Mouse (Mus musculus): Measurements from ENCODE around the gene Hist2h3c2. TPM values are rescaled to one million over a fixed set of nuclear protein-coding genes. Genes with fewer than 3 reads are reported as not detected.

The Hist2h3c2 gene
- polyA plus RNA-seq, 1 experiment from 2014 or later: 8.0 TPM

- WGBS: 4% methylated on average over 6 of the region's 6 CpGs
- DNase-seq (ENCODE audit: low spot score) (no peak), ATAC-seq (replicated peaks; ENCODE audit: low FRiP score) (peak; percentile 50)
- Histone ChIP-seq H3K4me2 (peak overlapping the region; percentile 96), H3K27ac (ENCODE audit: low read depth, low read length) (peak overlapping the region; percentile 54), H3K9ac (ENCODE audit: low read depth, low read length) (peak overlapping the region; percentile 68), H3K4me1 (replicated peaks; ENCODE audit: control insufficient read depth, insufficient read depth, low read length) (peaks cover 13% of the 10 kb centered on the region), H3K27me3 (replicated peaks; ENCODE audit: control insufficient read depth, insufficient read depth, low read length) (no peaks in the 10 kb centered on the region), H3K36me3 (ENCODE audit: control insufficient read depth, insufficient read depth, low read length) (0 out of 2 replicates have a peak, but pooled peaks cover 2% of the 10 kb centered on the region), H3K9me3 (ENCODE audit: control insufficient read depth, low read length) (peaks cover 2% of the 10 kb centered on the region; the same call in 1 of the 2 replicates), H3K4me3 (ENCODE audit: low read depth, low read length) (peak overlapping the region; percentile 68)
These were observed 40.7 kb downstream of the Hist2h3c2 start for GRCm38 (mm10) chr3:96198181-96198580.

DNA sequence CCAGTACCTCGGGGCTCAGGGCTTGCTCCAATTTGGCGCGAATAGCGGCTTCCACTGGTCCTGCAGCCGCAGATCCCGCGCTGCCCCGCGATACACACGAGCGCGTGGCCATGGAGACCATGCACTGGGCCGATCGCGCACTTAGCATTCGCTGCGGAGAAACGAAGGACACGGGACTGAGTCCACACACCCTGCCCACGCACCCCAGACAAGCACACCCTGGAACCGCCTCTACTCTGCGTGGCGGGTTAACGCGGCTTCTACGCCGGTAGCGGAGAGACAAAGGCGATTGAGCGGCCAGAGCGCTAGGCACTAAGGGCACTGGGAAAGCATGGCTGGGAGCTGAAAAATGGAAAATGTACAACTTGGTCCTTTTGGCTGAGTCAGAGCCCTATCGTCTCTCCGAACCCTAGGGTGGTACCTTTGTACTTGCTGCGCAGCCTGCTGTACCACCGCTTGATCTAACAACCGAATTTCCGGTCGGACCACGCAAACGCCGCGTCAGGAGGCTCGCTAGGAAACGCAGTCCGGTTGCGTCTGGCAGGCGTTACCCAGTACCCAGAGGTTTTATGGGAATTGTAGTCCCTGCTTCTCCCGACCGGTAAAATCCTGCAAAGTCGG lies 41.7 kb downstream of the Hist2h3c2 start:
- Histone ChIP-seq H3K4me1 (replicated peaks; ENCODE audit: control insufficient read depth, insufficient read depth, low read length) (peaks cover 13% of the 10 kb centered on the region), H3K4me3 (ENCODE audit: low read depth, low read length) (peak overlapping the region; percentile 68), H3K36me3 (ENCODE audit: control insufficient read depth, insufficient read depth, low read length) (0 out of 2 replicates have a peak, but pooled peaks cover 2% of the 10 kb centered on the region), H3K9ac (ENCODE audit: low read depth, low read length) (peak overlapping the region; percentile 95), H3K27me3 (replicated peaks; ENCODE audit: control insufficient read depth, insufficient read depth, low read length) (no peaks in the 10 kb centered on the region), H3K27ac (ENCODE audit: low read depth, low read length) (peak overlapping the region; percentile 90), H3K4me2 (peak overlapping the region; percentile 96), H3K9me3 (ENCODE audit: control insufficient read depth, low read length) (peaks cover 2% of the 10 kb centered on the region; the same call in 1 of the 2 replicates)
- DNase-seq (ENCODE audit: low spot score) (peak; percentile 85), ATAC-seq (replicated peaks; ENCODE audit: low FRiP score) (peak; percentile 92)
- under 1% methylated on average over 50 of the region's 50 CpGs for WGBS

- Histone ChIP-seq H3K4me2 (peak overlapping the region; percentile 96), H3K9ac (ENCODE audit: low read depth, low read length) (peak overlapping the region; percentile 95), H3K36me3 (ENCODE audit: control insufficient read depth, insufficient read depth, low read length) (0 out of 2 replicates have a peak, but pooled peaks cover 2% of the 10 kb centered on the region), H3K4me1 (replicated peaks; ENCODE audit: control insufficient read depth, insufficient read depth, low read length) (peaks cover 13% of the 10 kb centered on the region), H3K4me3 (ENCODE audit: low read depth, low read length) (peak overlapping the region; percentile 68), H3K9me3 (ENCODE audit: control insufficient read depth, low read length) (peaks cover 2% of the 10 kb centered on the region; the same call in 1 of the 2 replicates), H3K27me3 (replicated peaks; ENCODE audit: control insufficient read depth, insufficient read depth, low read length) (no peaks in the 10 kb centered on the region), H3K27ac (ENCODE audit: low read depth, low read length) (peak overlapping the region; percentile 90)
- 15% methylated on average over 27 of the region's 27 CpGs for WGBS
- DNase-seq (ENCODE audit: low spot score) (peak; percentile 51), ATAC-seq (replicated peaks; ENCODE audit: low FRiP score) (0 out of 2 replicates have a peak, but pooled peaks have one; percentile 5)
These were observed 42.3 kb downstream of the Hist2h3c2 start for GRCm38 (mm10) chr3:96196437-96197128.

DNA sequence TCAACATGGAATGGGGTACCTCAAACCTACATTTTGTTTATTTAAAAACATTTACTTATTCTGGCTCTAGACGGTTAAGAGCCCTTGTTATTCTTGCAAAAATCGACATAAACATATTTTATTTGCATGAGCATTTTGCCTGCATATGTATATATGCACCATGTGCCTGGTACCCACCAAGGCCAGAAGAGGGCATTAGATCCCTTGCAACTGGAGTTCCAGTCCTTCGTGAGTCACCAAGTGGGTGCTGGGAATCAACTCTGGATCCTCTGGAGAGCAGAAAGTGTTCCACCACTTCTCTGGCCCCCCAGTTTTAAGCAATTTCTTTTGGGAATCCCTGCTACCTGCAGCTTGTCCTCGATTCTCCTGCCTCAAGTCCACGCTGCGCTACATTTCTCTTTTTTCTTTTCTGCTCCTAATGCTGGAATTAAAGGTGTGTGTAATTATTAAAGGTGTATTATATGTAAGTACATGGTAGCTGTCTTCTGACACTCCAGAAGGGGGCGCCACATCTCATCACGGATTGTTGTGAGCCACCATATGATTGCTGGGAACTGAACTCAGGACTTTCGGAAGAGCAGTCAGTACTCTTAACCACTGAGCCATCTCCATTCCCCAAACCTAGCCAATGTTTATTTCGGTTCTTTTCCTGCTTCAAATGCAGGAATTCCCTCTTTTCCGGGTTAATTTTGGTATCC lies 43.2 kb downstream of the Hist2h3c2 start:
- no peak overlapping the region for H3K27ac ChIP-seq (ENCODE audit: low read depth, low read length)
- no peak overlapping the region for H3K4me3 ChIP-seq (ENCODE audit: low read depth, low read length)
- no peak for DNase-seq (ENCODE audit: low spot score)
- H3K36me3 ChIP-seq (ENCODE audit: control insufficient read depth, insufficient read depth, low read length): 0 out of 2 replicates have a peak, but pooled peaks cover 2% of the 10 kb centered on the region
- H3K27me3 ChIP-seq (replicated peaks; ENCODE audit: control insufficient read depth, insufficient read depth, low read length): no peaks in the 10 kb centered on the region
- H3K4me1 ChIP-seq (replicated peaks; ENCODE audit: control insufficient read depth, insufficient read depth, low read length): peaks cover 13% of the 10 kb centered on the region
- H3K9me3 ChIP-seq (ENCODE audit: control insufficient read depth, low read length): peaks cover 2% of the 10 kb centered on the region; the same call in 1 of the 2 replicates
- no peak overlapping the region for H3K9ac ChIP-seq (ENCODE audit: low read depth, low read length)
- WGBS: 84% methylated on average over 11 of the region's 11 CpGs
- no peak for ATAC-seq (replicated peaks; ENCODE audit: low FRiP score)
- H3K4me2 ChIP-seq: peak overlapping the region; percentile 96

DNA sequence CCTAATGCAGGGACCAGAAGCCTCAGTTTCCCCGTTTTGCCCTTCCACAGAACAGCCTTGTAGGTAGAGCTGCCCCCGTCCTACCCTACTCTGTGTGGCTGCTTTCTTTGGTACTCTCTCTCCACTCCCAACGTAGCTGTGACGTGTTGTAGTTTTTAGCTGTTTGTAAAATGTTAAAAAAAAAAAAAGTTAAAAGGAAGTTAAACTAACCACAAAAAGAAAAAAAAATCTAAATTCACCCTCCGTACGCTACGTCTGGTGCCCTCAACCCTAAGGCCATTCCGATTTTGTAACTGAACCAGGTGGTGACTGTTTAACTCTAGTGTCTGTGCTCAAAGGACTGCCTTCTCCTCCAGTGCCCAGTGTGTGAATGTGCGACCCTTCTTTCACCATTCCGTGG lies 44.0 kb downstream of the Hist2h3c2 start:
- H3K27me3 ChIP-seq (replicated peaks; ENCODE audit: control insufficient read depth, insufficient read depth, low read length): no peaks in the 10 kb centered on the region
- H3K4me1 ChIP-seq (replicated peaks; ENCODE audit: control insufficient read depth, insufficient read depth, low read length): peaks cover 13% of the 10 kb centered on the region
- no peak overlapping the region for H3K4me2 ChIP-seq
- no peak for DNase-seq (ENCODE audit: low spot score)
- 0 out of 2 replicates have a peak, but pooled peaks cover 2% of the 10 kb centered on the region for H3K36me3 ChIP-seq (ENCODE audit: control insufficient read depth, insufficient read depth, low read length)
- H3K9me3 ChIP-seq (ENCODE audit: control insufficient read depth, low read length): peaks cover 2% of the 10 kb centered on the region; the same call in 1 of the 2 replicates
- no peak overlapping the region for H3K9ac ChIP-seq (ENCODE audit: low read depth, low read length)
- ATAC-seq (replicated peaks; ENCODE audit: low FRiP score): no peak
- no peak overlapping the region for H3K27ac ChIP-seq (ENCODE audit: low read depth, low read length)
- H3K4me3 ChIP-seq (ENCODE audit: low read depth, low read length): no peak overlapping the region
- 81% methylated on average over 10 of the region's 10 CpGs for WGBS

DNA sequence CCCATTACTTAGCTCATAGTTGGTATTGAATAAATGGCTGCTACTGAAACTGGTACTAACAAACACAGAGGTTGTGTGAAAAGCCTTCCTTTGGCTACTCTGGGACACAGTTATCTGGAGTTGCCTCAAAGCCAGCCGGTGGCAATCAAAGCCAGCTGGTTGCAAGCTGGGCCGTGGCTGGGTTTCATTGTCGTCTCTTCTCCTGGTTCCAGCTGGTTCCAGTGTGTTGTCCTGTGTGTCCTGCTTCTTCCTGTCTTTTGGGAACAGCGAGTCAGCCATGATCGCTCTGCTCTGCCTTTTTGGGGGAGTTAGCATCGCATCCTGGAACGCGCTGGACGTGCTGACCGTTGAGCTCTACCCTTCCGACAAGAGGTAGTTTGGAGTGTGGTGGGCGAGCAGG lies 46.0 kb downstream of the Hist2h3c2 start:
- H3K4me3 ChIP-seq (ENCODE audit: low read depth, low read length): no peak overlapping the region
- no peak overlapping the region for H3K4me2 ChIP-seq
- 0 out of 2 replicates have a peak, but pooled peaks cover 2% of the 10 kb centered on the region for H3K36me3 ChIP-seq (ENCODE audit: control insufficient read depth, insufficient read depth, low read length)
- WGBS: 67% methylated on average over 12 of the region's 12 CpGs
- ATAC-seq (replicated peaks; ENCODE audit: low FRiP score): no peak
- no peak overlapping the region for H3K9ac ChIP-seq (ENCODE audit: low read depth, low read length)
- no peak for DNase-seq (ENCODE audit: low spot score)
- H3K27ac ChIP-seq (ENCODE audit: low read depth, low read length): no peak overlapping the region
- peaks cover 7% of the 10 kb centered on the region for H3K4me1 ChIP-seq (replicated peaks; ENCODE audit: control insufficient read depth, insufficient read depth, low read length)
- H3K9me3 ChIP-seq (ENCODE audit: control insufficient read depth, low read length): peaks cover 2% of the 10 kb centered on the region; the same call in 1 of the 2 replicates
- no peaks in the 10 kb centered on the region for H3K27me3 ChIP-seq (replicated peaks; ENCODE audit: control insufficient read depth, insufficient read depth, low read length)

Small RNA genes lying within 50 kb of the gene (microRNA-seq; reads per million reads assigned to microRNA genes)
- gene Gm44492 (ENCODE audit: borderline number of aligned reads): not detected
- gene Gm47311 (ENCODE audit: borderline number of aligned reads): not detected
- gene Gm47313 (ENCODE audit: borderline number of aligned reads): not detected

Other genes starting within 250 kb of the Hist2h3c2 start
- 21.6 and 22.9 TPM in 2 replicates for gene Plekho1, start 243.1 kb downstream of the Hist2h3c2 start, polyA plus RNA-seq (2014; fragmentation: Nextera tagmentation; extraction: Ambion mirVana)
- gene Vps45, start 180.7 kb downstream of the Hist2h3c2 start, polyA plus RNA-seq (2014; fragmentation: Nextera tagmentation; extraction: Ambion mirVana): 17.4 and 18.5 TPM in 2 replicates
- gene Otud7b, start 134.6 kb downstream of the Hist2h3c2 start, polyA plus RNA-seq (2014; fragmentation: Nextera tagmentation; extraction: Ambion mirVana): 7.1 and 7.9 TPM in 2 replicates
- gene Mtmr11, start 77.1 kb downstream of the Hist2h3c2 start, polyA plus RNA-seq (2014; fragmentation: Nextera tagmentation; extraction: Ambion mirVana): 6.8 and 8.8 TPM in 2 replicates
- gene Sf3b4, start 66.8 kb downstream of the Hist2h3c2 start, polyA plus RNA-seq (2014; fragmentation: Nextera tagmentation; extraction: Ambion mirVana): 220 and 243 TPM in 2 replicates
- gene Sv2a, start 58.0 kb downstream of the Hist2h3c2 start, polyA plus RNA-seq (2014; fragmentation: Nextera tagmentation; extraction: Ambion mirVana): 3.5 and 4.3 TPM in 2 replicates
- 93.8 and 98.8 TPM in 2 replicates for gene Bola1, start 19.4 kb downstream of the Hist2h3c2 start, polyA plus RNA-seq (2014; fragmentation: Nextera tagmentation; extraction: Ambion mirVana)
- gene Hist2h2ab, start 19.3 kb downstream of the Hist2h3c2 start, polyA plus RNA-seq (2014; fragmentation: Nextera tagmentation; extraction: Ambion mirVana): 0.92 TPM in 1 of 2 replicates, not detected in the other
- 13.7 and 14.7 TPM in 2 replicates for gene Hist2h2ac, start 18.2 kb downstream of the Hist2h3c2 start, polyA plus RNA-seq (2014; fragmentation: Nextera tagmentation; extraction: Ambion mirVana)
- gene Hist2h2be, start 18.0 kb downstream of the Hist2h3c2 start, polyA plus RNA-seq (2014; fragmentation: Nextera tagmentation; extraction: Ambion mirVana): 7.7 and 7.9 TPM in 2 replicates
- gene Hist2h2aa2, start 1.1 kb upstream of the Hist2h3c2 start, polyA plus RNA-seq (2014; fragmentation: Nextera tagmentation; extraction: Ambion mirVana): 27.8 and 34.5 TPM in 2 replicates
- 12.1 and 12.7 TPM in 2 replicates for gene Hist2h2aa1, start 6.4 kb upstream of the Hist2h3c2 start, polyA plus RNA-seq (2014; fragmentation: Nextera tagmentation; extraction: Ambion mirVana)
- gene Hist2h3c1, start 7.6 kb upstream of the Hist2h3c2 start, polyA plus RNA-seq (2014; fragmentation: Nextera tagmentation; extraction: Ambion mirVana): 0.93 and 1.5 TPM in 2 replicates
- gene Hist2h4, start 24.2 kb upstream of the Hist2h3c2 start, polyA plus RNA-seq (2014; fragmentation: Nextera tagmentation; extraction: Ambion mirVana): 3.5 and 5.0 TPM in 2 replicates
- 45.6 and 60.2 TPM in 2 replicates for gene Hist2h3b, start 29.5 kb upstream of the Hist2h3c2 start, polyA plus RNA-seq (2014; fragmentation: Nextera tagmentation; extraction: Ambion mirVana)
- gene Hist2h2bb, start 30.6 kb upstream of the Hist2h3c2 start, polyA plus RNA-seq (2014; fragmentation: Nextera tagmentation; extraction: Ambion mirVana): 15.1 and 18.9 TPM in 2 replicates
- gene Fcgr1, start 54.8 kb upstream of the Hist2h3c2 start, polyA plus RNA-seq (2014; fragmentation: Nextera tagmentation; extraction: Ambion mirVana): 4.1 TPM in 2 replicates
- gene BC107364, start 213.2 kb upstream of the Hist2h3c2 start, polyA plus RNA-seq (2014; fragmentation: Nextera tagmentation; extraction: Ambion mirVana): not detected in 2 replicates